Mouse (Mus musculus) C2C12 (cell line): ENCODE data around the gene Rflnb.

Experiments used
- CEBPB ChIP-seq: IDR thresholded peaks from one replicate; pipeline ENCODE4 v1.6.1; 2011; ENCODE audit warnings: low read depth, mild to moderate bottlenecking, control low read depth, moderate library complexity
- CTCF ChIP-seq: IDR thresholded peaks from one replicate; pipeline ENCODE4 v1.5.1; 2011; ENCODE audit not compliant: control insufficient read depth, insufficient read depth, insufficient read length
- MAX ChIP-seq: IDR thresholded peaks from one replicate; pipeline ENCODE4 v1.6.1; 2011; ENCODE audit warnings: mild to moderate bottlenecking, control low read depth
- MYOD1 ChIP-seq: IDR thresholded peaks from one replicate; pipeline ENCODE4 v1.6.1; 2011; ENCODE audit warnings: low read depth; ENCODE audit not compliant: control insufficient read depth, insufficient read length
- MYOG ChIP-seq: IDR thresholded peaks from one replicate; pipeline ENCODE4 v1.6.1; 2011; ENCODE audit not compliant: control insufficient read depth, insufficient read length; ENCODE audit errors: extremely low read depth
- USF1 ChIP-seq: IDR thresholded peaks from one replicate; pipeline ENCODE4 v1.6.1; 2011; ENCODE audit warnings: low read depth, mild to moderate bottlenecking, control low read depth, moderate library complexity

GRCm38 (mm10) chr11:76019879-76020278, 7.7 kb downstream of the Rflnb start:
- TF ChIP-seq USF1 = no peak
- TF ChIP-seq CTCF = no peak
- no peak for TF ChIP-seq MYOG
- TF ChIP-seq MYOD1 = no peak
- TF ChIP-seq MAX = no peak
- TF ChIP-seq CEBPB = no peak
